Mouse (Mus musculus) megakaryocyte, embryonic 14.5 days (primary cell): Measurements from ENCODE around the gene Rho.

Source experiments
- FLI1 ChIP-seq: IDR thresholded peaks from 2 replicates; pipeline ENCODE4 v1.6.1; 2012; ENCODE audit warnings: low read length, inconsistent platforms, mixed read lengths
- GATA1 ChIP-seq: IDR thresholded peaks from 3 replicates; pipeline ENCODE4 v1.6.1; 2012; ENCODE audit warnings: mixed read lengths, low read length, inconsistent platforms, borderline replicate concordance

- TF ChIP-seq GATA1 = no peak
- TF ChIP-seq FLI1 = no peak
Measured at GRCm38 (mm10) chr6:115890601-115891000, 40.9 kb upstream of the Rho start.
